Mouse (Mus musculus): ENCODE data around the gene Ttc7. TPM values are rescaled to one million over a fixed set of nuclear protein-coding genes. Genes with fewer than 3 reads are reported as not detected.

Gene Ttc7
- polyA plus RNA-seq, 1 experiment = 8.9 TPM

DNA sequence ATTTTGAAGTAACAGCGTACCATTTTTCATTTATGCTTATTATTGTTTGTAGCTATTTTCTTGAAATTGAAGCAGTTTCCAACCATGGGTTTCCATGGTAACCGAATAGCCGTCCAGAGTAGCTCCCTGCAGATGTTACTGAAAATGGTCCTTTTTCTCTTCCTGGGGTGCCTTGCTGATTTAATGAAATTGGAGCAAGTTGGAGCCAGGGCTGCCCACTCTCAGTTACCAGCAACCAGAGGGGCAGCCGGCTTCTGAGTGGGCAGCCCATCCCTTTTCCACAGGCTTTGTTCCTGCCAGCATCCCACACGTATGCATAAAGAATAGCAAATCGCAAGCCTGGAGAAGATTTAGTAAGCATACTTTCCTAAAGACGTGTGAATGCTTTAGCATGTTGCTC is 89.5 kb downstream of the Ttc7 start:
- H3K4me1 ChIP-seq (ENCODE audit: control insufficient read depth, insufficient read depth, insufficient read length, low read length) = peaks cover 18% of the 10 kb centered on the region
- H3K27ac ChIP-seq (replicated peaks; ENCODE audit: low read depth, low read length) = no peak overlapping the region
- H3K4me3 ChIP-seq (ENCODE audit: insufficient read depth, low read depth, low read length) = no peak overlapping the region

DNA sequence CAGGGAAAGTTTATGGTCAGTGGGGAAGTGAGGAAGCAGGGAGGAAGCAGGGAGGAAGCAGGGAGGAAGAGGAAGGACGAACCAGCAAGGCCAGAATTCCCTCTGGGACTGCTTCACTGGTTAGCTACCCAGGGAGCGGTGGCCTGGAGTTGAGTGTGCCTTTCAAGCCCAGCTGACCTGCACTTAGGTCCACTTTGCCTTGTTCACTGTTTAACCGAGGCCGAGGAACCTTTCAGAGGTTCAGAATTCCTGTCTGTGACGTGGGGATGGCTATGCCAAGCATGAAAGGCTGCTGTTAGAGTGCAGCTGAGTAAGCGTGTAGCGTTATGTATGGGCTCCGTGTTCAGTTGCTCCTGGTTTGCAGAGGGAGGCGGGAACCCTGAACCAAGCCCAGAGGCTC is 90.6 kb downstream of the Ttc7 start:
- no peak overlapping the region for H3K27ac ChIP-seq (replicated peaks; ENCODE audit: low read depth, low read length)
- H3K4me1 ChIP-seq (ENCODE audit: control insufficient read depth, insufficient read depth, insufficient read length, low read length) = peaks cover 12% of the 10 kb centered on the region
- no peak overlapping the region for H3K4me3 ChIP-seq (ENCODE audit: insufficient read depth, low read depth, low read length)

DNA sequence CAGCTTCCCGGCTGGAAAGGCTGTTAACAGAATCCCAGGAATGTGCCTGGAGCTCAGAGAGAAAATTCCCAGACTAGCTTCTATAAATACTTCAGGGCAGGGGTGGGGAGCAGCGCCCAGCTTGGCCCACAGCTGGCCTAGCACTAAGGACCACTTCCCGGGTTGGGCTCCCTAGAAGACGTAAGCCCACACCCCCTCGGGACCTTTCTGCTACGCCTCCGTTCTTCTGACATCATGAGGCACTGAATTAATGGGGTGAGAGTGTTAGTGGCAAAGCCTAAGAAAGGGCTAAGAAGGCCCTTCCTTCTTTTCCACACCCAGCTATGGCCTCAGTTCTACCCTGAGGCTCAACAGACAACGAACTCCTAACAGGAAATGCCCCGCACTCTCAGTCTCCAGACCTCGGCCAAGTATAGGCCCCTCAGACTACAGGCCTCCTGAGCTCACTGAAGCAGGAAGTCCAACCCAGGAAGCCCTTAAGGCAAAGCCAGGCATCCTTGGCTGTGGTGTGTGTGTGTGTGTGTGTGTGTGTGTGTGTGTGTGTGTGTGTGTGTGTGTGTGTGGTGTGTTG is 93.3 kb downstream of the Ttc7 start:
- no peak overlapping the region for H3K4me3 ChIP-seq (ENCODE audit: insufficient read depth, low read depth, low read length)
- peak overlapping the region; percentile 78 for H3K27ac ChIP-seq (replicated peaks; ENCODE audit: low read depth, low read length)
- peaks cover 19% of the 10 kb centered on the region for H3K4me1 ChIP-seq (ENCODE audit: control insufficient read depth, insufficient read depth, insufficient read length, low read length)

DNA sequence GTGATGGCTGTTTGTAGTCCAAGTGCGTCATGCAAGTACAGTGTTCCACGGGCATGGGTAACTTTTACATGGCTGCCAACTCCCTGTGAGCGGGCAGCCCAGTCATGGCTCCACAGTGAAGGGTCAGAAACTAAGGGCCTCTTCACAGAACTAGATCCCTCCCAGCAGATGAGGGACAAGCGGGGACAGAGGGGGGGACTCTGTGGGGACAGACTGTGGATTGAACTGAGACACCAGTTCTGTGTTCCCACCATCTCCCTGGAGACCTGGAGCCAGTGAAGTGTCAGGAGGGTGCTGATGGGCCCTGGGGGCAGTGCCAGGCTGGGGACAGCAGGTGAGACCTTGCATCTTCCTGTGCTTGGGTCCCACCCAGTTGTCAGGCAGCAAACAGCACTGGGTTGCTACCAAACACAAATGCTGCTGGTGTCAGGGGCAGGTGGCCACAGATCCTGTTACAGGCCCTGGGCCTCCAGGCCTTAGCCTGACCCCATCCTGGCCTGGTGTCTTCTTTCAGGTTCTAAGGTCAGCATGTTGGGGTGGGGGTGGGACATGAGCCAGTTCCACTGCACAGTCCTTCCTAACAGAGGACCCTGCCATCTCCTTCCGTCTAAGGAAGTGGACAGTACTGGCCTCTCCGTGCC is 94.3 kb downstream of the Ttc7 start:
- peaks cover 21% of the 10 kb centered on the region for H3K4me1 ChIP-seq (ENCODE audit: control insufficient read depth, insufficient read depth, insufficient read length, low read length)
- H3K27ac ChIP-seq (replicated peaks; ENCODE audit: low read depth, low read length) = peak overlapping the region; percentile 78
- H3K4me3 ChIP-seq (ENCODE audit: insufficient read depth, low read depth, low read length) = no peak overlapping the region

DNA sequence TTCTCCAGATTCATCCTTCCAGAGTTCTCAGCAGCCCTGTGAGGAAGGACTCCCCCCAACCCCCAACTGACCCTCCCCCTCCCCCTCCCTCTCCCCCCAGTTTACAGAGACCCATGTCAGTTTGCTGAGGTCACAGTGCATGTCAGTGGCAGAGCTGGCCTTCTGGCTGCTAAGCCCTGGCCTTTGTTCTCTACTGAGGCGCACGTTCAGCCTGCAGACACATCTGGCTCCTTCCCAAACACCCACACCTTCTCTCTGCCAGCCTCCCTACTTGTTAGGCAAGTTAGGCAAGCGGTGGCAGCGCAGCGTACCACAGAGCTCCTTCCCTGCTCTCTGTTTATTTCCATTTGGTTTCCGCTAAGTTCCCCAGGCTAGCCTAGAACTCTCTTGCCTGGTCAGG is 94.8 kb downstream of the Ttc7 start:
- H3K27ac ChIP-seq (replicated peaks; ENCODE audit: low read depth, low read length) = peak overlapping the region; percentile 65
- H3K4me3 ChIP-seq (ENCODE audit: insufficient read depth, low read depth, low read length) = no peak overlapping the region
- H3K4me1 ChIP-seq (ENCODE audit: control insufficient read depth, insufficient read depth, insufficient read length, low read length) = peaks cover 21% of the 10 kb centered on the region

DNA sequence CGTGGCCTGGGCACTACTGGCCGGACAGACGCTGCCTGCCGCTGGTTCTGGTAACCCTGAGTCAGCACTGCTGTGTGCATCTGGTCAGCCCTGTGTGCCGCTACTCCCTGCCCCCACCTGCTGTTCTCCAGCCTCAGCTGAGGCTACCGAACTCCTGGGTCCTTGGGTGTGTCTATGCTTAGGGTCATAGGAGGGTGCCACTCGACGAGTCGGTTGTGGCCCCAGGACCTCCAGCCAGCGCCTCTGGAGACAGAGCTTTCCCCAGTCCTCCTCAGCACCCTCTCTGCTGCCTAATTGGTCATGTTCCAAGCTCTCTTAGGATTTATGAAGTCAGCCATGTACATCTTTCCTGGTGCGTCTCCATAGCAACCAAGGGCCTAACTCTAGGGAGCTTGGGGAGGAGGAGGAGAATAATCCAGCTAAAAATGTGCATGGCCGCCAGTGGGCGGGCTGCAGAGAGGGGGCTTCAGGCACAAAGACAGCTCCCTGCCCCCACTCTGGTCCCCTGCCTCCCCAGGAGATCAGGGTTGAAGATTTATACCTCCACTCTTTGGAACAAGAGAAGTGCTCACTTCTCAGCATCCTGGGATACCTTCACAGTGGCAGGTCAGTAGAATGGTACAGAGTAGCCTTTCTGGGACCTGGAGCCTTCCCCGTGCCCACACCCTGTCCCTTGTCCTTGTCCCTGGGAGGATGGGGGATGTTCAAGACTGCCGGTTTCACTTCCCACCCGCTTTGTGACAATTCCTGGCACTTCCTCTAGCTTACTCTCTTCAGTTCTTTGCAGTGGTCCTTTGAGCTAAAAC is 95.9 kb downstream of the Ttc7 start:
- Histone ChIP-seq H3K27ac (replicated peaks; ENCODE audit: low read depth, low read length) (peak overlapping the region; percentile 73), H3K4me1 (ENCODE audit: control insufficient read depth, insufficient read depth, insufficient read length, low read length) (peaks cover 21% of the 10 kb centered on the region), H3K4me3 (ENCODE audit: insufficient read depth, low read depth, low read length) (no peak overlapping the region)

DNA sequence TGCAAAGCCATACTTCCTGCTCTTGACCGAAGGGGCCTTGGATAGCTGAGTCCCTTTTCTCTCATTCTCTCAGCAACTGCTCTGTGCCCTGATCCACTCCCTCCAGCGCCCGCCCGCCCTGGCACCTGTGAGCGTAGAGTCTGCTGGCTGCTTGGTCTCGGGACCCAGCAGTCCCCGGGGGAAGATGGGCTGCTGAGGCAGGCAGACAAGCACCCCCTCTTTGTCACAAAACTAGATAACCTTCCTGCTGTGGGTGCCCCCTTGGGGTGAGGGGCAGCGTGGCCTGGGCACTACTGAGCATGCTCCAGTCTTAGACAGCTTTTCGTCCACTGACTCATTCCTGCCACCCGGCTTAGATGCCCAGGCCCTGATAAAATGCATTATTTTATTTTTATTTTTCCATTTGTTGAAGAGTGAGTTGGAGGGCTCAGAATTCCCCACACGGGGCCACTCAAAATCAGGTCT is 96.5 kb downstream of the Ttc7 start:
- peaks cover 21% of the 10 kb centered on the region for H3K4me1 ChIP-seq (ENCODE audit: control insufficient read depth, insufficient read depth, insufficient read length, low read length)
- H3K27ac ChIP-seq (replicated peaks; ENCODE audit: low read depth, low read length) = peak overlapping the region; percentile 72
- H3K4me3 ChIP-seq (ENCODE audit: insufficient read depth, low read depth, low read length) = no peak overlapping the region

DNA sequence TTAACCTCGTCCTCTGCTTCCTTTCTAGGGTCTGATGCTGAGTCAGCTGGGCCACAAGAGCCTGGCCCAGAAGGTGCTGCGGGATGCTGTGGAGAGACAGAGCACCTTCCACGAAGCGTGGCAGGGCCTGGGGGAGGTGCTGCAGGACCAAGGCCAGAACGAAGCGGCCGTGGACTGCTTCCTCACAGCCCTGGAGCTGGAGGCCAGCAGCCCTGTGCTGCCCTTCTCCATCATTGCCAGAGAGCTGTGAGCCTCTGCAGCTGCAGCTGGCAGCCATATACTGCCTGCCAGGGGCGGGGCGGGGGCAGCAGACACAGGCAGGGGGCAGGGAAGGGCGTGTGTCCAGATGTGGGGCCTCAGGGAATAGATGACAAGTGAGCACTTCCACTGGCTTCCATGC is 97.1 kb downstream of the Ttc7 start:
- peak overlapping the region; percentile 11; the same call in 1 of the 2 replicates for H3K27ac ChIP-seq (replicated peaks; ENCODE audit: low read depth, low read length)
- H3K4me3 ChIP-seq (ENCODE audit: insufficient read depth, low read depth, low read length) = no peak overlapping the region
- peaks cover 21% of the 10 kb centered on the region for H3K4me1 ChIP-seq (ENCODE audit: control insufficient read depth, insufficient read depth, insufficient read length, low read length)

DNA sequence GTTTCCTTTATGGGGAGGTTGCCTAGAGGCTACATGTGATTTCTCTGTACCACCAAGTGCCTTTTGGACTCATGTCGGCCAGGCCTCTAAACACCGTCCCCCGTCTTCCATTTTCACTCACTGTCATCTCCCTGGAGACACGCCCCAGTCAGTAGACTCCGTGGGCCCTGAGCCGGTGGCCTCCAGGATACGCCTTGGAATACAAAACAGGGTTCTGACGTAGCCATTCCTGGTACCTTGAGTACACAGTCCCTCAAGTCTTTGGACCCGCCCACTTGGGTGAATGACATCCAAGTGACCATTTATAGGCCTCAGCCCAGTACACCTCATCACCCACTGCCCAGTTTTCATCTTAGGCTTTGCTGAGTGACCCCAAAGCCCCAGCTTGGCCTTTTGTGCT is 98.0 kb downstream of the Ttc7 start:
- Histone ChIP-seq H3K4me1 (ENCODE audit: control insufficient read depth, insufficient read depth, insufficient read length, low read length) (peaks cover 23% of the 10 kb centered on the region), H3K4me3 (ENCODE audit: insufficient read depth, low read depth, low read length) (no peak overlapping the region), H3K27ac (replicated peaks; ENCODE audit: low read depth, low read length) (no peak overlapping the region)

DNA sequence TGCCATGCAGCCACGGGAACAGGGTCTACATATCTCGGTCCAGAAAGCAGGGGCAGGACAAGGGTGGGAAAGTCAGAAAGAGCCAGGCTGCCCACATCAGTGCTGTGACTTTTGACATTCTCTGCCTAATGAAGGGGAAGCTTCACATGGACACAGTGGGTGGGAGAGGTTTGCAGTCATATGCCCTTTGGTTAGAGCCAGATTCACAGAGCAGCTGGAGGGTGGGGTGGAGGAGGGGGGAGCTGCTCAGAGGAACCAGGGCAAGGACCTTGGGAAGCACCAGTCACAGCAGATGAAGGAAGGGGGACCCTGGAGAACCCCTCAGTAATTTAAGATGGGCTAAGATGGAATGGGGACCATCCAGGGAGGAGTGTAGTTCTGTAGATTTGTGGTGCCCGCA is 103.1 kb downstream of the Ttc7 start:
- no peak overlapping the region for H3K4me3 ChIP-seq (ENCODE audit: insufficient read depth, low read depth, low read length)
- H3K4me1 ChIP-seq (ENCODE audit: control insufficient read depth, insufficient read depth, insufficient read length, low read length) = peaks cover 12% of the 10 kb centered on the region
- 0 out of 2 replicates have a peak overlapping the region, but pooled peaks have one; percentile 15 for H3K27ac ChIP-seq (replicated peaks; ENCODE audit: low read depth, low read length)

DNA sequence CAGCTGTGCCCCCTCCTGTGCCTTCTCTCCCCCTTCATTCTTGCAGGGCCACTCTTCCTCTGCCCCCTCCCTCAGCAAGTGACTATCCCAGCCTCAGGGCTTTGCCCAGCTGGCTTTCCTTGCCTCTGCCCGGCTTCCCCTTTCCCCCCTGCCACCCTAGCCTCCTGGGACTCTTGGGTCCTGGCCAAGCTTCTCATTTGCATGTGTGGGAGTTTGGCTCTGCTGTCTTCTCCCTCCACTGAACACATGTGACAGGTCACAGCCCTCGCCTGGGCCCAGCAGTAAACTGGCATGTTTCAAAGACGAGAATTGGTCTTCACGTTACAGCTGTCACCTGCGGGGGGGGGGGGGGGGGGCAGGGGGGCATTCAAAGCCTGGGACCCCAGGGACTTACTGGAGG is 104.4 kb downstream of the Ttc7 start:
- peaks cover 12% of the 10 kb centered on the region for H3K4me1 ChIP-seq (ENCODE audit: control insufficient read depth, insufficient read depth, insufficient read length, low read length)
- H3K4me3 ChIP-seq (ENCODE audit: insufficient read depth, low read depth, low read length) = no peak overlapping the region
- H3K27ac ChIP-seq (replicated peaks; ENCODE audit: low read depth, low read length) = no peak overlapping the region

DNA sequence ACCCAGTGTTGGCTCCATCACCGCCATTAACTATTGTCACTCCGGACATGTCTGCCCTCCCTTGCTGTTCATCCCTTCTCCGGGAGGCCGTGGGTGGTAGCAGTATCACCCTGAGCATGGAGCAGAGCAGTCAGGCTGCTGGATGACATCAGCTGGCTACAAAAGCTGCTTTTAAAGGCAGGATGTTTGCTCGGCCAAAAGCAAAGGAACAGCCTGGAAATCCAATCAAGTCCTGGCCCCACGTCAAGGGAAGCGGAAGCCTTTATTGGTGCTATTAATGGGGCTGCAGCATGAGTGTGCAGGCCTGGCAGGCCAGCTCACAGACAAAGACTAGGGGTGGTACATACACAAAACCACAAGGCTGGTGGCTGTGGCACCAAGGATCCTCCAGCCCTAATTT is 108.6 kb downstream of the Ttc7 start:
- Histone ChIP-seq H3K4me1 (ENCODE audit: control insufficient read depth, insufficient read depth, insufficient read length, low read length) (peaks cover 11% of the 10 kb centered on the region), H3K27ac (replicated peaks; ENCODE audit: low read depth, low read length) (peak overlapping the region; percentile 81)

DNA sequence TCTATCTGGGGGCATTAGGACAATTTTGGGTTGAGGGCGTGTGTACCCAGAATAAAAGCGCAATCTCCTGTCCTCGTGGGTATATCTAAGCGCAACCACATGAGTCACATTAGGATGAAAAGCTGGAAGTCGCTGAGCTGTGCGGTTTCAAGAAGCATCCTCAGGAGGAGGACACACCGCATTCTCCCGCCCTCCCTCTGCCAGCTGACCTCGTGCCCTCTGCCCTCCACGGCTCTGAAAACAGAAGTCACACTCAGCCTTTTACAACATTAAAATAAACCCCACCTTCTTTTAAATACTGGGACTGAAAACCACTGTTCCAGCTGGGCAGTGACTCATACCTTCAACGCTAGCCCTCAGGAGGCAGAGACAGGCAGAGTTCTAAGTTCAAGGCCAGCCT is 114.4 kb downstream of the Ttc7 start:
- H3K4me3 ChIP-seq (ENCODE audit: insufficient read depth, low read depth, low read length) = no peak overlapping the region

More for the DNA sequence above, 108.6 kb downstream of the Ttc7 start:
- H3K4me3 ChIP-seq (ENCODE audit: insufficient read depth, low read depth, low read length) = no peak overlapping the region

DNA sequence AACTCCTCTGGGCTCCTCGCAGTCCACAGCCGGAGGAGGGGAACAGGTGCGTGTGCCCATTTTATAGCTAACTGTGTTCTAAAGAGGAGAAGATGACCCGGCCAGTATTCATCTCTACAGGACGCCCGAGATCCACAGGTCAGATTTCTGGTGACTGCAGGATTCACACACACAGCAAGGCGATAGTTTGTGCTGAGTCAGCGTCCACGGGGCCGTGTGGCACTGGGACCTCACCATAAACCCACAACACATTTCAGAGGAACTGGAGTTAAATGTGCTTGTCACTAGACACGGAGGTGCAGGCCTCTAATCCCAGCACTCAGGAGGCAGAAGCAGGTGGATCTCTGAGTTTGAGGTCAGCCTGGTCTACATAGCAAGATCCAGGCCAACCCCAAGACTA is 119.8 kb downstream of the Ttc7 start:
- Histone ChIP-seq H3K27ac (replicated peaks; ENCODE audit: low read depth, low read length) (no peak overlapping the region), H3K4me1 (ENCODE audit: control insufficient read depth, insufficient read depth, insufficient read length, low read length) (no peaks in the 10 kb centered on the region), H3K4me3 (ENCODE audit: insufficient read depth, low read depth, low read length) (no peak overlapping the region)

More for the DNA sequence above, 114.4 kb downstream of the Ttc7 start:
- Histone ChIP-seq H3K27ac (replicated peaks; ENCODE audit: low read depth, low read length) (0 out of 2 replicates have a peak overlapping the region, but pooled peaks have one; percentile 0), H3K4me1 (ENCODE audit: control insufficient read depth, insufficient read depth, insufficient read length, low read length) (0 out of 2 replicates have a peak, but pooled peaks cover 5% of the 10 kb centered on the region)

DNA sequence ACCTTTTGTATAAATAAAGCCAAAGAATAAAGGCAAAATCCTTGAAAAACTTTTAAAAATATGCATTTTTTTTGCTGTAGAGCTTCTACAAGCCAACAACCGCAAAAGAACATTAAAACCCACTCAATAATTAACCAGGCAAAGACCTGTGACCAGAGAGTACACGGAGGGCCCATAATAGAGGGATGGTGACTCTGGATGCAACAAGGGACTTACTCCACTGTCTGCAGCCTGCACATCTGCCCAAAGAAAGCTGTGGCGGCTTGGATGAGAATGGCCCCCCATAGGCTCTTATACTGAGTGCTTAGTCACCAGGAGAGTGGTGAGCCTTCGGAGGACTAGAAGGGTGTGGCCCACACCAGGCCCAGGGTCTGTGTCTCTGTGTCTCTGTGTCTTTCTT is 120.8 kb downstream of the Ttc7 start:
- H3K27ac ChIP-seq (replicated peaks; ENCODE audit: low read depth, low read length) = no peak overlapping the region
- H3K4me1 ChIP-seq (ENCODE audit: control insufficient read depth, insufficient read depth, insufficient read length, low read length) = no peaks in the 10 kb centered on the region
- H3K4me3 ChIP-seq (ENCODE audit: insufficient read depth, low read depth, low read length) = no peak overlapping the region

Measured in brown adipose tissue, adult 24 weeks (tissue).